12 mouse cellular contexts compared by ENCODE assay signal in genomic region chr1:97822203-97822602, GRCm38 (mm10).
"Had no signal": no experiment of that assay in that cellular context is flagged by ENCODE, and none has a peak within 500 bp of the region (broad histone marks: within the 10 kb centered on the region; RNA-seq: fewer than 3 reads in every experiment).

No protein-coding gene starts in this region.

- DNase-seq: kidney, adult 18-20 months; kidney, postnatal 10 days; kidney, postnatal 4 days; left cerebral cortex, postnatal 4 days; lung, postnatal 36 days; thymus, postnatal 4 days had no signal

- H3K4me1 ChIP-seq: liver, embryonic 15.5 days; midbrain, embryonic 15.5 days; neural tube, embryonic 12.5 days; stomach, embryonic 15.5 days had no signal

- H3K4me3 ChIP-seq: layer of hippocampus, adult 2 months; limb, embryonic 13.5 days; liver, embryonic 15.5 days; midbrain, embryonic 15.5 days; neural tube, embryonic 12.5 days; stomach, embryonic 15.5 days had no signal

- H3K9me3 ChIP-seq: limb, embryonic 13.5 days; liver, embryonic 15.5 days; midbrain, embryonic 15.5 days; neural tube, embryonic 12.5 days; stomach, embryonic 15.5 days had no signal

- H3K27ac ChIP-seq: layer of hippocampus, adult 2 months; limb, embryonic 13.5 days; liver, embryonic 15.5 days; midbrain, embryonic 15.5 days; neural tube, embryonic 12.5 days; stomach, embryonic 15.5 days had no signal

- H3K27me3 ChIP-seq: limb, embryonic 13.5 days; liver, embryonic 15.5 days; midbrain, embryonic 15.5 days; neural tube, embryonic 12.5 days; stomach, embryonic 15.5 days had no signal

- H3K9ac ChIP-seq: limb, embryonic 13.5 days; liver, embryonic 15.5 days; midbrain, embryonic 15.5 days; neural tube, embryonic 12.5 days; stomach, embryonic 15.5 days had no signal

- ATAC-seq: midbrain, embryonic 15.5 days had no signal

- H3K36me3 ChIP-seq: liver, embryonic 15.5 days; neural tube, embryonic 12.5 days had no signal

- H3K4me2 ChIP-seq: limb, embryonic 13.5 days; liver, embryonic 15.5 days; midbrain, embryonic 15.5 days; neural tube, embryonic 12.5 days; stomach, embryonic 15.5 days had no signal
